Mouse (Mus musculus) lung, postnatal 10 days (tissue): ENCODE data around the gene Platr17.

ENCODE experiments used
- DNase-seq: peaks from one replicate; pipeline ENCODE4 v3.0.0; 2021

The Platr17 gene

GRCm38 (mm10) chr17:33920282-33921097 lies 15.6 kb downstream of the Platr17 start:
- peak; percentile 91 for DNase-seq

- DNase-seq = no peak
These were observed 16.4 kb downstream of the Platr17 start for GRCm38 (mm10) chr17:33921361-33921760.

GRCm38 (mm10) chr17:33924577-33925283 lies 19.8 kb downstream of the Platr17 start:
- peak; percentile 61 for DNase-seq

- no peak for DNase-seq
These were observed 20.6 kb downstream of the Platr17 start for GRCm38 (mm10) chr17:33925406-33926116.

- DNase-seq = no peak
These were observed 21.4 kb downstream of the Platr17 start for GRCm38 (mm10) chr17:33926207-33926932.

GRCm38 (mm10) chr17:33928251-33928947 lies 23.5 kb downstream of the Platr17 start:
- no peak for DNase-seq

GRCm38 (mm10) chr17:33929371-33930279 lies 24.7 kb downstream of the Platr17 start, which contains the start of gene Rgl2:
Gene Rgl2, plus strand, starts transcription at chr17:33929543.
- peak; percentile 97 for DNase-seq

- DNase-seq = peak; percentile 72
These were observed 25.6 kb downstream of the Platr17 start for GRCm38 (mm10) chr17:33930280-33931158.

- no peak for DNase-seq
These were observed 26.4 kb downstream of the Platr17 start for GRCm38 (mm10) chr17:33931159-33931866.

- DNase-seq = no peak
These were observed 27.0 kb downstream of the Platr17 start for GRCm38 (mm10) chr17:33931947-33932346.

GRCm38 (mm10) chr17:33932448-33932847 lies 27.5 kb downstream of the Platr17 start:
- no peak for DNase-seq

GRCm38 (mm10) chr17:33932970-33933369 lies 28.0 kb downstream of the Platr17 start:
- no peak for DNase-seq

- no peak for DNase-seq
These were observed 30.6 kb downstream of the Platr17 start for GRCm38 (mm10) chr17:33935422-33936055.

- DNase-seq = no peak
These were observed 32.1 kb downstream of the Platr17 start for GRCm38 (mm10) chr17:33936993-33937392.

GRCm38 (mm10) chr17:33938783-33939182 lies 33.8 kb downstream of the Platr17 start:
- peak; percentile 44 for DNase-seq

- DNase-seq = peak; percentile 91
These were observed 35.4 kb downstream of the Platr17 start, which contains the start of the genes Pfdn6 and Wdr46 for GRCm38 (mm10) chr17:33940206-33940805. Gene Pfdn6, minus strand, starts transcription at chr17:33940343. Gene Wdr46, plus strand, starts transcription at chr17:33940660.

- DNase-seq = peak; percentile 47
These were observed 36.0 kb downstream of the Platr17 start for GRCm38 (mm10) chr17:33940981-33941380.

- DNase-seq = no peak
These were observed 36.4 kb downstream of the Platr17 start for GRCm38 (mm10) chr17:33941381-33941780.
